Mouse (Mus musculus): ENCODE measurements around the gene Tfe3.

Tfe3 gene

DNA sequence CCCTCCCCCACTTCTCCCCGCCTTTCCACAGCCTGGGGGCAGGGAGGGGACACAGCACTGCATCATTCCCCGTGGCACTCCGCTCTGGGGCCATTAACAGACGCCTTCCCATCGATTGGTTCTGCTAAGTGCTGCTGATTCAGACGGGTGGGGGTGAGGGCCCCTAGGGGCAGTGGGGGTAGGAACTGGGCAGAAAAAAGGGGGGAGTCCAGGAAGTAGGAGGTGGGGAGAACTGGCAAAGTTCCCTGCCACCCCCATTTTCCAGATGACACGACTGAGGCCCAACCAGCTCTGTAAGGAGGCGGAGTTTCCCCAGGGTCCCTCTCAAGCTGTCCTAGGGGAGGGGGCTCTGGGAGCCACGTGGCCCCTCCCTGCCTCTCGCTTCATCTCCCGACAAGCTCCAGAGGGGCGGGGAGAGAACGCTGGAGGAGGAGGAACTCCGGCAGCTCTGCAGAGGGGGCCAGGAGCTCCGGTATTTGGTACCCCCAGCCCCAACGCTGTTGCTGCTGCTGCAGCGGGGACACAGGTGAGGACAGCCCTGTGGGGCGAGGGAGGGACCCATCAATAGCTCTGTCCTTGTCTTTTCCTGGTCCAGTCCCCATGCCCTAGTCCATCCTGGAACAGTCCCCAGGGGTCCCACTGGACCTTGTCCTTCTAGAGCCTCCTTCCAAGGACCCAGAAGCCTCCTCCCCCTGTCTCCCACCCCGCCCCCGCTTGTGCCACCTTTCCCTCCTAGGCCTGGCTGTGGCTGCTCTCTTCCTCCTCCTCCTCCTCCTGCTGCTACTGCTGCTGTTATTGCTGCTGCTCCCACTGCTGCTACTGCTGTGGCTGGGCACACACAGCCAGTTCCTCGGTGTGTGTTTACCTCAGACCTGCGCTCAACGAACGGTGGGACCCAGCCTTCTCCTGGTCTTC is 59.8 kb downstream of the Tfe3 start, which contains the start of gene Kcnd1:
TSS of gene Kcnd1 (plus strand) at position 425 of the 915 bp plus-strand sequence.
- DNase-seq, result peak; percentile 38
